Mouse (Mus musculus) heart, embryonic 14.5 days (tissue): ENCODE measurements around the gene Rbfox2. TPM values are rescaled to one million over a fixed set of nuclear protein-coding genes. Genes with fewer than 3 reads are reported as not detected.

Experiments used
- ATAC-seq: fragments of 200-750 bp; cut with Nextera tagmentation; 2 replicates; pipeline ENCODE4 v1.8.0; 2017; ENCODE audit warnings: low read depth, moderate TSS enrichment; ENCODE audit not compliant: insufficient number of reproducible peaks, insufficient read depth, low FRiP score
- H3K27ac ChIP-seq, 2 experiments: fragments of 200-500 bp in 1 of 2; fragments of 300-500 bp in 1 of 2; sonication (generic) in 1 of 2; replicated peaks in 1 of 2; 2 replicates each; pipeline ENCODE4 v1.5.1; 2012 to 2014; ENCODE audit warnings: low read depth in 2 of 2, low read length in 2 of 2, control low read depth in 1 of 2, mild to moderate bottlenecking in 1 of 2, mixed read lengths in 1 of 2; ENCODE audit not compliant: control insufficient read depth in 1 of 2, insufficient read depth in 1 of 2
- H3K27me3 ChIP-seq: fragments of 300-500 bp; sonication (generic); 2 replicates; pipeline ENCODE4 v1.6.1; 2014; ENCODE audit warnings: mild to moderate bottlenecking, low read length, control low read depth; ENCODE audit not compliant: control insufficient read depth, insufficient read depth
- H3K36me3 ChIP-seq: fragments of 300-500 bp; sonication (generic); 2 replicates; pipeline ENCODE4 v1.6.1; 2014; ENCODE audit warnings: mild to moderate bottlenecking, control low read depth, low read length, mixed read lengths; ENCODE audit not compliant: control insufficient read depth, insufficient read depth
- H3K4me1 ChIP-seq, 2 experiments: fragments of 200-500 bp in 1 of 2; fragments of 300-500 bp in 1 of 2; sonication (generic) in 1 of 2; 2 replicates each; pipeline ENCODE4 v1.6.1; 2012 to 2014; ENCODE audit warnings: low read length in 2 of 2, control low read depth in 1 of 2, mixed read lengths in 1 of 2; ENCODE audit not compliant: control insufficient read depth in 2 of 2, insufficient read depth in 2 of 2
- H3K4me2 ChIP-seq: fragments of 300-500 bp; sonication (generic); 2 replicates; pipeline ENCODE4 v1.6.1; 2014; ENCODE audit warnings: mild to moderate bottlenecking, low read length
- H3K4me3 ChIP-seq, 2 experiments: fragments of 200-500 bp in 1 of 2; fragments of 300-500 bp in 1 of 2; sonication (generic) in 1 of 2; 2 replicates each; pipeline ENCODE4 v1.5.1; 2012 to 2014; ENCODE audit warnings: low read length in 2 of 2, mild to moderate bottlenecking in 2 of 2, control low read depth in 1 of 2, low read depth in 1 of 2, moderate library complexity in 1 of 2; ENCODE audit not compliant: control insufficient read depth in 1 of 2, insufficient read depth in 1 of 2
- H3K9ac ChIP-seq: fragments of 300-500 bp; sonication (generic); 2 replicates; pipeline ENCODE4 v1.6.1; 2014; ENCODE audit warnings: mild to moderate bottlenecking, low read length
- H3K9me3 ChIP-seq: fragments of 300-500 bp; sonication (generic); 2 replicates; pipeline ENCODE4 v1.6.1; 2016; ENCODE audit warnings: low read length, control low read depth; ENCODE audit not compliant: control insufficient read depth
- WGBS: fragments of 180-500 bp; shearing (Covaris S2); extraction: QIAGEN DNeasy Blood & Tissue Kit; methylation state at CpG from one replicate; pipeline ENCODE4 v1.1.7; 2014; 5-methylcytosine and 5-hydroxymethylcytosine counted together
- polyA plus RNA-seq: library from polyadenylated mRNA; unstranded; fragments of >200 nt; fragmentation: Nextera tagmentation; extraction: Ambion mirVana; gene quantifications from 2 replicates; pipeline ENCODE4 v1.2.1, GENCODE M21; 2014

Gene Rbfox2
- polyA plus RNA-seq, 1 experiment from 2014 or later, result 89.1 TPM

- Histone ChIP-seq H3K9me3 (no peaks in the 10 kb centered on the region), H3K4me3 (no peak within 1 kb of the TSS), H3K36me3 (no peaks in the 10 kb centered on the region), H3K4me2 (no peak within 1 kb of the TSS), H3K27me3 (no peaks in the 10 kb centered on the region), H3K4me1 (peaks cover 7 to 10% of the 10 kb centered on the region in 2 experiments), H3K9ac (no peak within 1 kb of the TSS), H3K27ac (no peak within 1 kb of the TSS)
- ATAC-seq, result no peak
- 93% methylated on average over 10 of the region's 10 CpGs for WGBS
These were observed 256.2 kb downstream of the Rbfox2 start, which contains the start of gene Mb for GRCm38 (mm10) chr15:77050570-77050969. Mb (minus strand) TSS chr15:77050670.

- no peak for ATAC-seq
These were observed 261.2 kb downstream of the Rbfox2 start for GRCm38 (mm10) chr15:77045609-77046008.

GRCm38 (mm10) chr15:77044597-77045320 lies 262.0 kb downstream of the Rbfox2 start, which contains the start of gene Apol6:
Apol6 (plus strand) TSS chr15:77044729.
- Histone ChIP-seq H3K27me3 (no peaks in the 10 kb centered on the region), H3K4me3 (no peak within 1 kb of the TSS), H3K9ac (no peak within 1 kb of the TSS), H3K4me2 (no peak within 1 kb of the TSS), H3K9me3 (no peaks in the 10 kb centered on the region), H3K36me3 (no peaks in the 10 kb centered on the region), H3K4me1 (peaks cover 20 to 33% of the 10 kb centered on the region in 2 experiments; a peak in 3 of 4 replicates), H3K27ac (no peak within 1 kb of the TSS)
- ATAC-seq, result no peak
- 76% methylated on average over 12 of the region's 12 CpGs for WGBS

More at GRCm38 (mm10) chr15:77045609-77046008, 261.2 kb downstream of the Rbfox2 start:
- no peak overlapping the region for H3K4me2 ChIP-seq
- H3K9me3 ChIP-seq, result no peaks in the 10 kb centered on the region
- no peaks in the 10 kb centered on the region for H3K27me3 ChIP-seq
- no peaks in the 10 kb centered on the region for H3K36me3 ChIP-seq
- H3K27ac ChIP-seq, result no peak overlapping the region
- 91% methylated on average over 10 of the region's 10 CpGs for WGBS
- no peak overlapping the region for H3K9ac ChIP-seq
- H3K4me3 ChIP-seq, result no peak overlapping the region
- peaks cover 14 to 24% of the 10 kb centered on the region in 2 experiments; a peak in 3 of 4 replicates for H3K4me1 ChIP-seq

GRCm38 (mm10) chr15:77040784-77041183 lies 266.0 kb downstream of the Rbfox2 start:
- 45% methylated on average over 3 of the region's 3 CpGs for WGBS
- Histone ChIP-seq H3K4me2 (no peak overlapping the region), H3K27me3 (no peaks in the 10 kb centered on the region), H3K9me3 (no peaks in the 10 kb centered on the region), H3K4me3 (no peak overlapping the region), H3K9ac (0 out of 2 replicates have a peak overlapping the region, but pooled peaks have one; percentile 31), H3K27ac (peak overlapping the region in 1 of 2 experiments; percentile 98; a peak in 2 of 4 replicates), H3K36me3 (no peaks in the 10 kb centered on the region), H3K4me1 (peaks cover 53 to 65% of the 10 kb centered on the region in 2 experiments)
- ATAC-seq, result no peak

- H3K4me1 ChIP-seq, result peaks cover 50 to 59% of the 10 kb centered on the region in 2 experiments
- ATAC-seq, result no peak
- no peaks in the 10 kb centered on the region for H3K36me3 ChIP-seq
- H3K4me2 ChIP-seq, result no peak overlapping the region
- H3K9me3 ChIP-seq, result no peaks in the 10 kb centered on the region
- 58% methylated on average over 7 of the region's 9 CpGs for WGBS
- no peaks in the 10 kb centered on the region for H3K27me3 ChIP-seq
- H3K4me3 ChIP-seq, result no peak overlapping the region
- peak overlapping the region; percentile 42 to 98; a peak in 3 of 4 replicates for H3K27ac ChIP-seq
- H3K9ac ChIP-seq, result no peak overlapping the region
These were observed 267.5 kb downstream of the Rbfox2 start for GRCm38 (mm10) chr15:77039211-77039700.

- no peaks in the 10 kb centered on the region for H3K9me3 ChIP-seq
- H3K36me3 ChIP-seq, result no peaks in the 10 kb centered on the region
- no peaks in the 10 kb centered on the region for H3K27me3 ChIP-seq
- peak overlapping the region; percentile 44 for H3K4me2 ChIP-seq
- H3K27ac ChIP-seq, result peak overlapping the region; percentile 98 to 100
- H3K4me3 ChIP-seq, result no peak overlapping the region
- ATAC-seq, result peak; percentile 80
- 3% methylated on average over 11 of the region's 11 CpGs for WGBS
- H3K4me1 ChIP-seq, result peaks cover 48 to 52% of the 10 kb centered on the region in 2 experiments
- peak overlapping the region; percentile 70 for H3K9ac ChIP-seq
These were observed 269.3 kb downstream of the Rbfox2 start for GRCm38 (mm10) chr15:77037278-77038161.

GRCm38 (mm10) chr15:77036989-77037277 lies 269.9 kb downstream of the Rbfox2 start:
- ATAC-seq, result peak; percentile 17; the same call in 1 of the 2 replicates
- Histone ChIP-seq H3K9me3 (no peaks in the 10 kb centered on the region), H3K36me3 (no peaks in the 10 kb centered on the region), H3K27ac (peak overlapping the region; percentile 98 to 100), H3K9ac (peak overlapping the region; percentile 70), H3K4me3 (no peak overlapping the region), H3K4me1 (peaks cover 48 to 52% of the 10 kb centered on the region in 2 experiments), H3K27me3 (no peaks in the 10 kb centered on the region), H3K4me2 (peak overlapping the region; percentile 44)
- WGBS, result 11% methylated on average over 2 of the region's 2 CpGs
